Mouse (Mus musculus) urinary bladder, postnatal 25 days (tissue): Measurements from ENCODE around the gene Mybpc1.

Experiments used
- DNase-seq: peaks from one replicate; pipeline ENCODE4 v3.0.0; 2022; ENCODE audit warnings: low spot score

Mybpc1 gene

DNA sequence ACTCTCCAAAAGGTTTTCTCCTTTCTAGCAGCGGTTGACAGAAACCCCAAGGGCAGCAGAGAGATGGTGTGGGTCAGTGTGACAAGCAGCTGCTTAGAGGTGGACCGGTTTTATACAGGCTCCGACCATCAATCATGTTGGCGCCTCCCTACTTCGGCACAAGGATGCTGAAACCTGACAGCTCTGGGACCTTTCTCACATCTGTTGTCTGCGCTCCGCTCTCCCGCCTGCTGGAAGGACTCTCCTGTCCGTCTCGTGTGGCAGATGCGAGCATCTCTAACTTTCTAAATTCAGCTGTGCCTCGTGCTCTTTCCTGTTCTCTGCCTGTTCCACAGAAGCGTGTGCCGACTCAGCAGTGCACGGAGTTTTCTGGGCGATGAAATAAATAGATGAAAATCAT lies at the start of gene Mybpc1:
Gene Mybpc1, minus strand, starts transcription at position 210 of the 400 bp plus-strand sequence.
- DNase-seq = no peak

DNA sequence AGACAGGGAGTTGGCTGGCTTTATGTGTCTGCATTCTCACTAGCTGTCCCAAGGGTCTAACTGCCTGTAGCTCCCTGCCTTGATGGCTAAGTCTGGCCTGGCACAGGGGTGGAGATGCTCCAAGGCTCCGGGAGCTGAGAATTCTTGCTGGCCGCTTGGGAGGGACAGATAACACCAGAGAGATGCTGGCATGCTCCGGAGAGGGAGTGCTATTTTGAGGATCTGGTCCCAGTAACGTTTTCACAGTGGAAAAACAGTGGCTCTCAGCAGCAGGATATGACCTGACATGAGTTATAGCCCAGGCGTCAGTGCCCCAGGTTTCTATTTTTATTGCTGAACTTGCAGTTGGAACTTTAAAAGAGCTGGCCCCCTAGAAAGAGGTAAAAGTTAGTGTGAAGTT lies 40.5 kb upstream of the Mybpc1 start:
- no peak for DNase-seq

DNA sequence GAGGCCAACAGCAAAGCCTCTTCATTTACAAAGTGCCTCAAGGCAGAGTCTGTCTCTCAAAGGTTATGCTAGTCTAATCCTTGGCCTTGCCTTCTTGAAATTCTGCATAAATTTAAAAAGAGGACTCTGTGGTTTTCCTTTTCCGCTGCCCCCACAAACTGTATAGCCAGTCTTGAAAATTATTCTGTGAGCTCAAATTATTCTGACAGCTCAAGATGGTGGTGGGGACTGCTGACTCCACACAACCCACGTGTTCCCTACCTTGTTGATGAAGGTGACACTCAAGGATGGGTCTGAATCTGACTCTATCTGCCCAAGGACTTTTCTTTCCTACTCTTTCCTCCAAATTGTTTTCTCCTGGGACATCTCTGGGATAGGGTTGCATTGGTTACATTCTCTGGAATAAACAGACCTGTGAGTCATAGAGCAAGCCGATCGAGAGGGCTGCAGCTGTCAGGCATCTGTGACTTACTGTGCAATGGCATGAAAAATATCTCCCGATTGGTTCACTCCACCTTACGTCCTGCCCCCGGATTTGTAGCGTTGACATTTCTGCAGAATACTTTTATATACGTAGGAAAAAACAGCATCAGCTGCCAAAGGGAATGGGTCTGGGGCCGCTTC lies 26.5 kb upstream of the Mybpc1 start:
- DNase-seq = no peak

DNA sequence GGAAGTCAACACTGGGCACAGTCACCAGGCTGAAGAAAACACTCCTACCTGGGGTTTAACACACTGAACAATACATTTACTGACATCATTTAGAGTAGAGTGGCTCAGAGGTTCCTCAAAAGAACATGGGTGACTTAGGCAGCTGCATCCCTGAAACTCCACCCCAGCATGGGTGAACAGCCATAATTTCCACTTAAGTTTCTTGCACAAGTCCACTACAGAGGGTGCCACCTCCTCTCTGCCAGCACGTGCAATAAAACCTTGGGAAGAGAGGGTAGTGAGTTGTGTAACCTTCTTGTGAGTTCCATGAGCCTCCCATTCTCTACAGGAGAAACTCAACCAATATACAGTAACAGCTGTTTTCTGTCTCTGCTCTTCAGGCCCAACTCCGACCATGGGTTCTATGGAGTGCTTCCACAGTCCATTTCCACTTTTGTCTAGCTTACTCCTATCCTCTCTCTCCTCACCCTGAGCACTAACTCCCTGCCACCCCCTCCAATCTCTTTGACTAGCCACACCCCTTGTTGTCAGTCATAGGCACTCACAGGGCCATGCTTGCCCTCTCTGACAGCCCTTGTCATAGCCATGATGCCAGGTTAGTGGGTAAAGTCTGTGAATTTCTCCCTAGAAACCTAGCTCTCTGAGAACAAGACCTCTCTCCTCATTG lies 25.8 kb upstream of the Mybpc1 start:
- no peak for DNase-seq

DNA sequence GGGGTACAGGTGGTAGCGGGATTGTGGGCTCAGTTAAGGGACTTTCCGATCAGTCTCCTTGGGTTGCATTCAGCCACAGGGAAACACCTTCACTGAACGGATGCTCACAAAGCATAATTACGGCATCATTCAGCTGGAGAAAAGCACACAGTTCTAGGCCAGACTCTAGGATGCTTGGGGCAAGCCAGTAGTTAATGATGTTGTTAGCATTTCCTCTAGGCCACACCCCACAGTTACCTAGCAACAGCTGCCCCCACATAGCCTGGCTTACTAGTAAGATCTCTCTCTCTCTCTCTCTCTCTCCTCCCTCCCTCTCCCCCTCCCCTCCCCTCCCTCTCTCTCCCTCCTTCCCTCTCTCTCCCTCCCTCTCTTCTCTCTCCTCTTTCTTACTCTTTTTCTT lies 22.1 kb upstream of the Mybpc1 start:
- DNase-seq = no peak

DNA sequence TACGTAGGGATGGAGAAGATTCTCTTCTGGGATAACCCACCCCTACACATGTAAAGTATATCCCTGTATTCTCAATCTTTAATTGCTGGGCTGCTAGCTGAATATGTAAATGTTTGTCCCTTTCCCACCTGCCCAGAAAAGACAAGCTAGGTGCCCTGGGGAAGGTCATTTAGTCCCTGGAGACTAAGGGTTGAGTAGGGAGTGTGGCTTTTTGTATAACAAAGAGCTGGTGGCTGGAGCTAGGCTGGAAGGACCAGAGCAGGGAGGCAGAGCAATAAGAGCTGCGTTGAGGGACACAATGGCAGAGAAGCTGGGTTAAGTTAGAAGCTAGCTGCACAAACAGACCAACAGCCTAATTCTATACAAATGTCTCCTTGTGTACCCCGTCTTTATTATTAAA lies 21.2 kb upstream of the Mybpc1 start:
- DNase-seq = no peak

DNA sequence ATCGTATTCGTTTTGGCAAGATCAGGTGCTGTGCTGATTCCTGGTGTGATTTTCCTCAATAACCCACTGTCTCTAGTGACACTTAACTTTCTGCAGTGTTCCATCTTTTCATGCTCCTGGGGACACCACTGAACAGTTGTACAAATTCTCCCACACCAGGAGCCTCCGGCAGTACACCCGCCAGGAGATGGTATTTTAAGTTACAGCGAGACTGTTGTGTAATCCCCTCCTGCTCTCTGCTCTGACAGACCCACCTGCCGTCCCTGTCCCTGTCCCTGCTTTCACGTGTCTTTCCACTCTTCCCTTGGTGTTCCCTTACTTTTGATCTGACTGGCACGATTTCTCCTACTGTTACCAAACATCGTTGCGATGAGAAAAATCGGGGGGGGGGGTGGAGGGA lies 19.3 kb upstream of the Mybpc1 start:
- DNase-seq = no peak

DNA sequence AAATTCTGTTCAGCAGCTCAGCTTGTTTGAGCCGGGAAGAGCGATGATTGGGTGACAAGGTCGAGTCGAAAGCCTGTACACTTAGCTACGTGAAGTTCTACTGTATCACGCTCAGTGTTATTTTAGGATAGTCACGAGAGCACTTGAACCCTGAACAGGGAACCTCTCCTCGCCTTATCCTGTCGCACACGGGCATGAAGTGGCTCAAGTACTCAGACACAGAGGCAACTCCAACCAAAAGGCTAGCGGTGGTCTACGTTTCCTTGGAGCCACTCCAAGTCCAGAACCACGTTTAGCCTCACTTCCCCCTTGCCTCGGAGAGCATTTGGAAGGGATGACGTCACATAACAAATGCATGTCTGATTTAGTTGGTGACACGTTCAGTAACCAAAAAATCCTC lies 17.7 kb upstream of the Mybpc1 start:
- no peak for DNase-seq

DNA sequence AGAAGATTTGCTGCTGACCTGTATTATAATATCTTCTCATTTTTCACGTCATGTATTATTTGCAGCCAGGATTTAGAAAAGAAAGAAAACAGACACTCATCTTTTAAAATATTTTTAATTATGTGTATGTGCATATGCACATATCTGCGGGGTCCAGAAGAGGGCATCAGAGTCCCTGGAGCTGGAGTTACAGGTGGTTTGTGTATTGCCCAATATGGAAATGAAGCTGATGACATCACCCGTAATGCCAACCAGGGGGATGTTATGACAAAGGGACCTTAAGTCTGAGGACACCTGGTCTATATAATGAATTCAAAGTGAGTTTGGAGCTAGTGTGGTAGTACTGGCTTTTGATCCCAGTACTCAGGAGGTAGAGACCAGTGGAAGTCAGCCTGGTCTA lies 15.9 kb upstream of the Mybpc1 start:
- no peak for DNase-seq

DNA sequence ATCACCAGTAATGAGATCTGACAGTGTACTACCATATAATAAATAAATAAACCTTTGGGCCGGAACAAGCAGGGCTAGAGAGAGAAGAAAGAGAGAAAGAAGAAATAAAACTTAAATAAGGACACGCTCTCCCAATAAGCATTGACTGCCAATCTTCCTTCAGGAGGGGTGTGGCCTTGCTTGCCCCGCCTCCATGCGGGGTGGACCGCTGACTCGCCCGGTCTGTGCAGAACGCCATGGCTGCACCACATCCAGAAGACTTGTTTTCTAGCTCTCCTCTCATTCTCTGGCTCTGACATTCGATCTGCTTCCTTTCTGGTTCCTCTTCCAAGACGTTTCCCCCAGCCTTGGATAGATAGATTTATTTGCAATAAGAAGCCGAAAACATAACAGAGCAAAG lies 8.1 kb upstream of the Mybpc1 start:
- DNase-seq = no peak

DNA sequence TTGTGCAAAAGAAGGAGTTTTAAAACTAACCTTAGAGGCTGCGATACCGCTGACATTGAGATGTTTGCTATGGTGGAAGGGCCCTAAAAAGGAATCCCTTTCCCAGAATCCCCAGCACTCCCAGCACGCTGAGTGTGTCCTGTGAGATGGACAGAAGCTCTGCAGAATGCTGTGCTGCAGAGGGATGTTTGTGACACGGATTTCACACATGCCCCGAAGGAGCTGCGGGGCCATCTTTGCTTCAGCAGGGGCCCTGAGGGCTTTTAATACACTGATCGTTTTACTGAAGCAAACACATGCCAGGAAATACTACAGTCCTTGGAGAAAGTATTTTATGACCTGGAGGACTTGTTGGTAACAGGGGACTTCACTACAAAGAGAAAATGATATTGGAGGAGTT lies 1.7 kb upstream of the Mybpc1 start:
- no peak for DNase-seq

DNA sequence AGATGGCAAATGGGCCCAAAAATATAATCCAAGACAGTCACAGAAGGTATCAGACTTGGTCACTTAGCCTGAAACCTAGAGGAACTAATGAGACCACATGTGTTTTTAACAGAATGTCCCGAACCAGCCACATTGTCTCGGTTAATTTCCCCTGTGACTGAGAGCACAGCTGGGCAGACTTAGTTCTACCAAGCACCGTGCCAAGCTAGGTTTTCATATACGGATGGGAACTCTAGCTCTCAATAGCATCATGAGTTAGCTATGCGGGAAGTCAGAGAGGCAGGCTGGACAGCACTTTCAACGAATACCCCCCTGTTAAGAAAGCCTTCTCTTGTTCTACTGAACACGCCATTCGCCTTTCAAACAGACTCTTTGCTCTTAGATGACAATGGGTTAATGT lies 1.1 kb upstream of the Mybpc1 start:
- DNase-seq = no peak

DNA sequence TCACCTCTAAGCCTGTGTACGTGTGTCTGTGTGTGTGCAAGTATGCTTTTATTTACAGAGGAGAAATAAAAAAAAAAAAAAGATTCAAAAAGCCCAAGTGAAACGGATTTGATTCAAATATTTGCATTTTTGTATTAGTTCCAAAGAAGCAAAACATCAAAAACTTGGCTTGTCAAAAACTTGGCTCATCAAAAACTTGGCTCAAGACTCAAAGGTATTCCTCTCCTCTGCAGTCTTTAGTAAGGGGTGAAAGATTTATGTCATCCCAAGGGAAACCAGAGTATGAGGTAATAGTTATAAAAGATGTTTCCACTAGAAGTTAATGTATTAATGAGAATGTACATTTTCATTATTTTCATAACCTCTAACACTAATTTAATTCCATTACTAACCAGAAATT lies 1.2 kb downstream of the Mybpc1 start:
- no peak for DNase-seq

DNA sequence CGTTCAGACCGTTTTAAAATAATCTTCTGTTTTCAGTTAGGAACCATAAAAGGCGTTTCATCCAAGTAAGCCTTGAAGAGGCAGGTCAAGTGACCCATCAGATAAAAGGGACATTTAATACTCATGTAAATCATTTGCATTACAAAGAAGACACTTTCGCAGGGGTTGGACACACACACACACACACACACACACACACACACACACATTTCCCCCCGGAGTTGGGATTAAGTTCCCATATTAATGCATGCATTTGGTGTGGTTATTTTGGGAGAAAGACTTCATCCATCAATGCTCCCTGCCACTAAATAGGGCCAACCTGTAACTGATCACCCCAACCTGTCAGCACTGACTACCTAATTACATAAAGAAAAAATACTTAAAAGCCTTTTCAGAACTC lies 1.7 kb downstream of the Mybpc1 start:
- no peak for DNase-seq

DNA sequence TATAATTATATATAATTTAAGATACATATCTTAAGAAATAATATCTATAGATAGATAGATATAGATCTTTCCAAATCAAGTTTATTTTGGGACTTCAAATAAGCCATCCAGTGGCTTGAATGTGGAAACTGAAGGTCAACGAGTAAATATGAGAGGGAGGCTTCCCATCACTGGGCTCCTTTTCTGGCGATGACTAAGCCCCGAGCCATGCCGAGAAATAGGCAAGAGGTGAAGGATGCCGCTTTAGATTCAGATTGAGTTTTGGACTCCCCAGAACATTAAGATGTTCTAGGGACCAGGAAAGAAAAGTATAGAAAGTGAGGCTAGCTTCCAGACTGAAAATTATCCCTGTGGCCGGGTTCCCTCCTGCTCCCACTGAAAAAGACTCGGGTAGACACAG lies 4.4 kb downstream of the Mybpc1 start:
- no peak for DNase-seq

DNA sequence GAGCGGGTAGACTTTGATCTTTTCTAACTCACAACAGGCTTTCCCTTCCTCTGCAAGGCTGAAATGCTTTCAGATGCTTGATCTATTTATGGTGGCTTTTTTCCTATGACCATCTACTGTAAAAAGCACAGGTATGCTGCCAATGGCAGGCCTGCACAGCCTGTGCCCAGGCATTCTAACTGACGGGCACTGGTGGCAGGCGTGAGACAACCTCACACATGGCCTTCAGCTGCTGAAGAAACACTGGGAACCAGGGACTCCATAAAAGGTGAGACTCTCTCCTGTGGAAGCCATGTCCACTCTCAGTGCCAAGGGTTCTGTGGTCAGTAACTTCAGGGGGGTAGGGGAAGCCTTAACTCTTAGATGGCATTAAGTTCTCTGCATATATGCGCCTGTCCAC lies 12.6 kb downstream of the Mybpc1 start:
- no peak for DNase-seq

DNA sequence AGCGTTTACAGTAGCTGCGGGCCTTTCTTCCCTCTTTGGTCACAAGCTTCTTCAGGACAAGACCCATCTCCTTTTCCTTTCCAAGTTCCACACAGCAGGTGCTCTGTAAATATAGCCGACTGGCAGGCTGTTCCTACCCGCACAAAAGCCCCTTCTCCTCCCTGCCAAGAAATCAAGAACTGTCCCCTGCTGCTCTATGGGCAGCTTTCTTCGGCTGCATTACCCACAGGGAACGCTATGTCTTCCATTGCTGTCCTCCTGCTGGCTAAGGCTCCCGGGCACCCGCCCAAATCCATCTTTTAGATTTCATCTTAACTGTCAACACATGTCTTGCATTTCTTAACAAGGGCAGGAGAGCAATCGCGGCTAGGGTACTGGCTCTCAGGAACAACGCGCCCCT lies 13.9 kb downstream of the Mybpc1 start:
- DNase-seq = no peak

DNA sequence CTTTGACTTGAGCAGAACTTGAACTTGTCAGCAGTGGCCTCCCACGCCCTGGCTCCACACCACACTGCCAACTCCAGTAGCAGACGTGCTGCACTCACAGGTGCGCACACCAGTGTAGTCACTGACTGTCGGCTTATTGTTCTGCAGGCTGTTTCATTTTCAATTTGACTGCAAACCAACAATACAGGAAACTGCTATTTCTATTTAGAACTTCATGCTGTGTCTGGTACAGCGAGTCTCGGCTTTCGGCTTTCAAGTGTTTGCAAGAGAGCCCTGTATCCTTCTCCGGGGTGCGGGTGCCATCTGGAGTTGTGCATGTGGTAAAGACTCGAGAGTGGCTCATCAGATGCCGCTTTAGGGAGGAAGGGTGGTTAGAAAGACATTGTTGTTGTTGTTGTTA lies 20.5 kb downstream of the Mybpc1 start:
- no peak for DNase-seq

DNA sequence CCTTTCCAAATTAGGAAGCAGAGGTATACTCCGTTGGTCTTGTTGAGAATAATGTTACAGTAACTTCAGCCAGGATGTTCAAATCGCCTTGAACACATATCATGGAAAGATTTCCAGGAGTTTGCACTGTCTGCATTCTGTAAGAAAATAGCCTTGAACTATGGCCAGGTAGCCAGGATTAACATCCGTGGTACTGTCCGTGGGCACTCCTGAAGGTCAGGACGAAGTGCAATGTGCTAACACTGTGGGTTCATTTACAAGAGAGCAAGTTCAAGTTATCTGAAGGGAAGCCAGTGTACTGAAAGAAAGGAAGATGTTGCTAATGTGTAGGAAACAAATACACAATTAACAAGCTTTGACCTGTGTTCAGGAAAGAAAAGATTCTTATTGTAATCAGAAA lies 24.2 kb downstream of the Mybpc1 start:
- DNase-seq = no peak

DNA sequence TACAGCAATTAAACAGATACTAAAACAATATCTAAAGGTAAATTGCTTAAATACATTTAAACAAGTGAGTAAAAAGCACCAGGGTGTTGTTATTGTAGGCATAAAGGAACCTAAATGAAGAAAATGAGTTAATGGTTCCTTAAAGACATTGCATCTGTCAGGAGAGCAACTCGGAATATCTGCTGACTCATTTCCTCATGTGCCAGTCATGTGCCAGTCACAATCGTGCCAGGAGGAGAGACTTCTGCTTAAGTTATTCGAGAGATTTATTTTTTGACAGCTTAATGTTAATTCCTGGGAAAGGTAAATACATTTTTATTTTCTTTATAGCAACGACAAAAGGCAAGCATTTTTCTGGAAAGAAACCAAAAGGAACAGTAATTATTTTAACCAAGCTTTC lies 26.3 kb downstream of the Mybpc1 start:
- DNase-seq = no peak

DNA sequence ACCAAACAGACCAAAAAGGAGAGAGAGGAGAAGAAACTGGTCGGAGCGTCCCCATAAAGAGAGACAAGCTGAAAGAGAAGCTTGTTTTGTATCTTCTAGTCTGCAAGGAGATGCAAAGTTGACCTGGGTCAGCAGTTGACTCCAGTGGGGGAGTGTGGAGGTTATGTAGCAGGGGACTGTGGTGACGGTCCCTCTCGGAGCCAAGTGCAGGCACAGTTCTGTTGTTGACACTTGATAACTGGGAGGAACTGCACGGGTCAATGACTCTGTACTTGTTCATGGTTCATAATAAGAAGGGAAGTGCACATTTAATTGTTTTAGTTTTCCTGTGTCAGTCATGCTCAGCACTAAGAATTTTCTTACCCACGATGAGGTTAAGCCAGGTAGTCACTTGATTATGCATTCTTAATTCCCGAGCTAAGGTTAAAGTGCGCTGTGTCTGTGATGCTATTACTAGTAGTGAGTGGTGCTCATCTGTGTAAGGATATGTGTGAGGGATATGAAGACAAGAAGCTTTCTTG lies 30.8 kb downstream of the Mybpc1 start:
- DNase-seq = no peak

DNA sequence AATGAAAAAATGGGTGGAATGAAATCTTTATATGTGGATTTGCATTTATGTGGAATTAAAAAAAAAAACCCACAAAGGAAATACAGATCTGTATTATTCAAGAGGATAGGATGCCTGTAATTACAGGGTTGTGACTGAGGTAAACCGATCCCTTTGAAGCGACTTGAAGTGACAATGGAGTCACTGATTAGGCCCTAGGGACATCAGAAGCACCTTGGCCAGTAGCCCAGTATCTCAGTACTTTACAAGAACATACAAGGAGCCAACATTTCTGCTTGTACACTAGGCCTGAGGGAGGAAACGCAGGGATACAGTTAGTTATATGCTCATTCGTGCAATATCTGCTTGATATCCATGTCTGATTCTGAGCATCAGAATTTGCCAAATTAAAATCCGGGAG lies 32.8 kb downstream of the Mybpc1 start:
- no peak for DNase-seq

DNA sequence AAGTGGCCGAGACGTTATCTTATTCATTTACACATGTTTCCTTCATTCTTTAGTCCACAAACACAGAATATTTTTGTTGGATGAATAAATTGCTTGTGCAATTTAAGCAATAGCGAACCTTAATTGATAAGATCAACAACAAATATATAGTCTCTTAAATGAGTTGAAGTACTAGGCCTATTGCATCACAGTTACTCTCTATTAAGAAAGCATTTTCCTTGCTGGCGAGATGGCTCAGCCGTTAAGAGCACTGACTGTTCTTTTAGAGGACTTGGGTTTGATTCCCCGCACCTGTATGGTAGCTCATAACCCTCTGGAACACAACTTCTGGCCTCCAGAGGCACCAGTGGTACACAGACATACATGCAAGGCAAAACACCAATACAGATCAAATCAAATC lies 47.9 kb downstream of the Mybpc1 start:
- no peak for DNase-seq

DNA sequence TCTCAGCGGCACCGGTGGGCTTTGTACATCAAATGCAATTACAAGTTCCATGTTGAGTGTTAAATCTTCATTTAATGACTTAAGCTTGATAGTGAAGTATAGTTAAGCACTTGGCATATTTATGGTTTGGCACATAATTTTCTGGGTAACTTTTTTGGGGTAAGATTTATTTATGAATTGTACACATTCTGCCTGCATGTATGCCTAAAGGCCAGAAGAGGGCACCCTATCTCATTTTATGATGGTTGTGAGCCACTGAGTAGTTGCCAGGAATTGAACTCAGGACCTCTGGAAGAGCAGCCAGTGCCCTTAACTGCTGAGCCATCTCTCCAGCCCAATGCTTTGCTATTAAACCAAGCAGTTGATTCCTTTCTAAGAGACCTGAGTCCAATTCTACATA lies 52.2 kb downstream of the Mybpc1 start:
- no peak for DNase-seq
